Mouse (Mus musculus) ES-E14 (cell line): ENCODE measurements at regions not wholly inside any gene's neighbourhood (a gene's known extent, or its start where the extent isn't known, plus 50 kb on each side); places are given as distances from the start of the nearest gene placed in this dataset.

Experiments used
- MAFK ChIP-seq: IDR thresholded peaks from 2 replicates; pipeline ENCODE4 v1.6.1; 2014; ENCODE audit warnings: mild to moderate bottlenecking, low read depth, low read length, inconsistent platforms; ENCODE audit not compliant: insufficient read depth
- ZC3H11A ChIP-seq: IDR thresholded peaks from 2 replicates; pipeline ENCODE4 v1.6.1; 2012; ENCODE audit warnings: low read depth, mild to moderate bottlenecking, inconsistent platforms, low read length, borderline replicate concordance

DNA sequence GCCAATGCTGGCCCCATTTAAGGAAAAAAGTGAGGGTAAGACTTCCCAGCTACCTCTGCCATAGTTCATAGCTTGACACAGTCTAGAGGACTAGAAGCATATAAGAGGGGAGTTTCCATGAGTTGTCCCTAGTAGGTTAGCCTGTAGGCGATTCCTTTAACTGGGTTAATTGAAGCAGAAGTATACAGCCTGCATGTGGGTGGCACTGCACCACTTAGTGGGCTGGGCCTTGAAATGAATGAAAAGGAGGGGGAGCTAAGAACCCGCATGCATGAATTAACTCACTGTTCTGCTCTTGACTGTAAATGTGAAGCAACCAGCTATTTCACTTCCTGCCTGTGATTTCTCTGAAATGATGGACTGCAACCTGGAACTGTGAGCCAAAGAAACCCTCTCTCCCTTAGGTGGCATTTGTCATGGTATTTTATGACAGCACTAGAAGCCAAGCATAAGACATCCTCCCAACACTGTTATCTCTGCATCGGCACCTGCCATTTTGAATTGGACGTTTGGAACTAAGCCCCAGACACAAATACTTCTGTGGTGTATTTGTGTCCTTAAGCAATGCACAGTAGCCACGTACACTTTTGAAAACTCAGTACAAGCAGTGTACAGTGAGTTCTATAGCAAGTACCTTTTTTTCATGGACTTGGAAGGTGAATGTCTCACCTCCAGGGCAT, 64.5 kb upstream of the Xylt1 start:
- TF ChIP-seq ZC3H11A (no peak), MAFK (no peak)
